Mouse (Mus musculus): ENCODE data around the gene Arhgap27. TPM values are rescaled to one million over a fixed set of nuclear protein-coding genes. Genes with fewer than 3 reads are reported as not detected.

The Arhgap27 gene
- polyA plus RNA-seq, 1 experiment from 2014 or later: 17.8 TPM

GRCm38 (mm10) chr11:103403776-103404175 is 40.3 kb upstream of the Arhgap27 start:
- no peak overlapping the region for H3K27ac ChIP-seq (ENCODE audit: low read length)
- no peak overlapping the region for H3K4me2 ChIP-seq (replicated peaks; ENCODE audit: low read depth, low read length)
- WGBS: 50% methylated on average over 4 of the region's 4 CpGs
- peaks cover 3% of the 10 kb centered on the region; the same call in 1 of the 2 replicates for H3K36me3 ChIP-seq (ENCODE audit: insufficient read depth, low read length)
- no peaks in the 10 kb centered on the region for H3K27me3 ChIP-seq (ENCODE audit: insufficient read depth, low read length)
- ATAC-seq (ENCODE audit: low FRiP score, low TSS enrichment): no peak
- no peaks in the 10 kb centered on the region for H3K9me3 ChIP-seq (ENCODE audit: low read length)
- no peak overlapping the region for H3K4me3 ChIP-seq (ENCODE audit: low read length)
- H3K9ac ChIP-seq (replicated peaks; ENCODE audit: low read length): no peak overlapping the region
- H3K4me1 ChIP-seq (ENCODE audit: insufficient read depth, low read length): no peaks in the 10 kb centered on the region

- no peaks in the 10 kb centered on the region for H3K36me3 ChIP-seq (ENCODE audit: insufficient read depth, low read length)
These were observed 39.2 kb upstream of the Arhgap27 start for GRCm38 (mm10) chr11:103402738-103403137.

GRCm38 (mm10) chr11:103402198-103402597 is 38.7 kb upstream of the Arhgap27 start:
- H3K9ac ChIP-seq (replicated peaks; ENCODE audit: low read length): no peak overlapping the region
- no peak overlapping the region for H3K4me3 ChIP-seq (ENCODE audit: low read length)
- H3K4me1 ChIP-seq (ENCODE audit: insufficient read depth, low read length): no peaks in the 10 kb centered on the region
- 59% methylated on average over 2 of the region's 2 CpGs for WGBS
- no peaks in the 10 kb centered on the region for H3K36me3 ChIP-seq (ENCODE audit: insufficient read depth, low read length)
- H3K27me3 ChIP-seq (ENCODE audit: insufficient read depth, low read length): no peaks in the 10 kb centered on the region
- no peak overlapping the region for H3K27ac ChIP-seq (ENCODE audit: low read length)
- no peaks in the 10 kb centered on the region for H3K9me3 ChIP-seq (ENCODE audit: low read length)
- ATAC-seq (ENCODE audit: low FRiP score, low TSS enrichment): no peak
- no peak overlapping the region for H3K4me2 ChIP-seq (replicated peaks; ENCODE audit: low read depth, low read length)

More at GRCm38 (mm10) chr11:103402738-103403137, 39.2 kb upstream of the Arhgap27 start:
- no peak overlapping the region for H3K4me3 ChIP-seq (ENCODE audit: low read length)
- H3K27me3 ChIP-seq (ENCODE audit: insufficient read depth, low read length): no peaks in the 10 kb centered on the region
- H3K27ac ChIP-seq (ENCODE audit: low read length): no peak overlapping the region
- no peak for ATAC-seq (ENCODE audit: low FRiP score, low TSS enrichment)
- H3K4me1 ChIP-seq (ENCODE audit: insufficient read depth, low read length): no peaks in the 10 kb centered on the region
- H3K9me3 ChIP-seq (ENCODE audit: low read length): no peaks in the 10 kb centered on the region
- 86% methylated on average over 5 of the region's 5 CpGs for WGBS
- no peak overlapping the region for H3K4me2 ChIP-seq (replicated peaks; ENCODE audit: low read depth, low read length)
- no peak overlapping the region for H3K9ac ChIP-seq (replicated peaks; ENCODE audit: low read length)

GRCm38 (mm10) chr11:103399986-103400385 is 36.5 kb upstream of the Arhgap27 start:
- Histone ChIP-seq H3K27ac (ENCODE audit: low read length) (no peak overlapping the region), H3K9ac (replicated peaks; ENCODE audit: low read length) (no peak overlapping the region), H3K4me2 (replicated peaks; ENCODE audit: low read depth, low read length) (no peak overlapping the region), H3K36me3 (ENCODE audit: insufficient read depth, low read length) (peaks cover 7% of the 10 kb centered on the region), H3K9me3 (ENCODE audit: low read length) (no peaks in the 10 kb centered on the region), H3K27me3 (ENCODE audit: insufficient read depth, low read length) (no peaks in the 10 kb centered on the region), H3K4me3 (ENCODE audit: low read length) (no peak overlapping the region), H3K4me1 (ENCODE audit: insufficient read depth, low read length) (no peaks in the 10 kb centered on the region)
- ATAC-seq (ENCODE audit: low FRiP score, low TSS enrichment): no peak
- WGBS: 90% methylated on average over 4 of the region's 4 CpGs

- ATAC-seq (ENCODE audit: low FRiP score, low TSS enrichment): no peak
- Histone ChIP-seq H3K27ac (ENCODE audit: low read length) (no peak overlapping the region), H3K36me3 (ENCODE audit: insufficient read depth, low read length) (peaks cover 14% of the 10 kb centered on the region), H3K27me3 (ENCODE audit: insufficient read depth, low read length) (no peaks in the 10 kb centered on the region), H3K4me1 (ENCODE audit: insufficient read depth, low read length) (no peaks in the 10 kb centered on the region), H3K9me3 (ENCODE audit: low read length) (no peaks in the 10 kb centered on the region), H3K9ac (replicated peaks; ENCODE audit: low read length) (no peak overlapping the region), H3K4me2 (replicated peaks; ENCODE audit: low read depth, low read length) (no peak overlapping the region), H3K4me3 (ENCODE audit: low read length) (no peak overlapping the region)
- WGBS: 90% methylated on average over 3 of the region's 3 CpGs
These were observed 35.6 kb upstream of the Arhgap27 start for GRCm38 (mm10) chr11:103399050-103399449.

GRCm38 (mm10) chr11:103396682-103397081 is 33.2 kb upstream of the Arhgap27 start:
- H3K27me3 ChIP-seq (ENCODE audit: insufficient read depth, low read length): no peaks in the 10 kb centered on the region
- no peak overlapping the region for H3K27ac ChIP-seq (ENCODE audit: low read length)
- H3K9me3 ChIP-seq (ENCODE audit: low read length): no peaks in the 10 kb centered on the region
- no peak overlapping the region for H3K9ac ChIP-seq (replicated peaks; ENCODE audit: low read length)
- H3K4me1 ChIP-seq (ENCODE audit: insufficient read depth, low read length): no peaks in the 10 kb centered on the region
- peaks cover 23% of the 10 kb centered on the region for H3K36me3 ChIP-seq (ENCODE audit: insufficient read depth, low read length)
- WGBS: 87% methylated on average over 4 of the region's 4 CpGs
- no peak for ATAC-seq (ENCODE audit: low FRiP score, low TSS enrichment)
- H3K4me3 ChIP-seq (ENCODE audit: low read length): no peak overlapping the region
- H3K4me2 ChIP-seq (replicated peaks; ENCODE audit: low read depth, low read length): no peak overlapping the region

- Histone ChIP-seq H3K9ac (replicated peaks; ENCODE audit: low read length) (no peak overlapping the region), H3K4me1 (ENCODE audit: insufficient read depth, low read length) (no peaks in the 10 kb centered on the region), H3K27me3 (ENCODE audit: insufficient read depth, low read length) (no peaks in the 10 kb centered on the region), H3K27ac (ENCODE audit: low read length) (no peak overlapping the region), H3K9me3 (ENCODE audit: low read length) (no peaks in the 10 kb centered on the region), H3K4me2 (replicated peaks; ENCODE audit: low read depth, low read length) (no peak overlapping the region), H3K36me3 (ENCODE audit: insufficient read depth, low read length) (peaks cover 23% of the 10 kb centered on the region), H3K4me3 (ENCODE audit: low read length) (no peak overlapping the region)
- no peak for ATAC-seq (ENCODE audit: low FRiP score, low TSS enrichment)
- 96% methylated on average over 4 of the region's 4 CpGs for WGBS
These were observed 32.7 kb upstream of the Arhgap27 start for GRCm38 (mm10) chr11:103396236-103396635.

- Histone ChIP-seq H3K27ac (ENCODE audit: low read length) (no peak overlapping the region), H3K36me3 (ENCODE audit: insufficient read depth, low read length) (peaks cover 26% of the 10 kb centered on the region), H3K27me3 (ENCODE audit: insufficient read depth, low read length) (no peaks in the 10 kb centered on the region), H3K4me2 (replicated peaks; ENCODE audit: low read depth, low read length) (no peak overlapping the region), H3K4me1 (ENCODE audit: insufficient read depth, low read length) (no peaks in the 10 kb centered on the region), H3K4me3 (ENCODE audit: low read length) (no peak overlapping the region), H3K9me3 (ENCODE audit: low read length) (no peaks in the 10 kb centered on the region), H3K9ac (replicated peaks; ENCODE audit: low read length) (no peak overlapping the region)
- ATAC-seq (ENCODE audit: low FRiP score, low TSS enrichment): no peak
- 87% methylated on average over 7 of the region's 7 CpGs for WGBS
These were observed 31.1 kb upstream of the Arhgap27 start for GRCm38 (mm10) chr11:103394604-103395003.

GRCm38 (mm10) chr11:103394025-103394424 is 30.5 kb upstream of the Arhgap27 start:
- 89% methylated on average over 7 of the region's 7 CpGs for WGBS
- Histone ChIP-seq H3K27me3 (ENCODE audit: insufficient read depth, low read length) (no peaks in the 10 kb centered on the region), H3K4me3 (ENCODE audit: low read length) (no peak overlapping the region), H3K36me3 (ENCODE audit: insufficient read depth, low read length) (peaks cover 27% of the 10 kb centered on the region), H3K9ac (replicated peaks; ENCODE audit: low read length) (no peak overlapping the region), H3K4me2 (replicated peaks; ENCODE audit: low read depth, low read length) (no peak overlapping the region), H3K4me1 (ENCODE audit: insufficient read depth, low read length) (no peaks in the 10 kb centered on the region), H3K27ac (ENCODE audit: low read length) (no peak overlapping the region), H3K9me3 (ENCODE audit: low read length) (no peaks in the 10 kb centered on the region)
- no peak for ATAC-seq (ENCODE audit: low FRiP score, low TSS enrichment)

- no peak overlapping the region for H3K4me3 ChIP-seq (ENCODE audit: low read length)
- no peak overlapping the region for H3K27ac ChIP-seq (ENCODE audit: low read length)
- ATAC-seq (ENCODE audit: low FRiP score, low TSS enrichment): no peak
- no peak overlapping the region for H3K9ac ChIP-seq (replicated peaks; ENCODE audit: low read length)
- peaks cover 10% of the 10 kb centered on the region for H3K4me1 ChIP-seq (ENCODE audit: insufficient read depth, low read length)
- no peaks in the 10 kb centered on the region for H3K9me3 ChIP-seq (ENCODE audit: low read length)
- WGBS: 74% methylated on average over 7 of the region's 7 CpGs
- H3K27me3 ChIP-seq (ENCODE audit: insufficient read depth, low read length): no peaks in the 10 kb centered on the region
- peaks cover 16% of the 10 kb centered on the region for H3K36me3 ChIP-seq (ENCODE audit: insufficient read depth, low read length)
- H3K4me2 ChIP-seq (replicated peaks; ENCODE audit: low read depth, low read length): no peak overlapping the region
These were observed 24.5 kb upstream of the Arhgap27 start for GRCm38 (mm10) chr11:103387870-103388526.

All from kidney, embryonic 16.5 days (tissue).